Mouse (Mus musculus) heart, adult 2 months (tissue): ENCODE data around the gene Tmem53.

Experiments used
- CTCF ChIP-seq: fragments of 200-600 bp; IDR thresholded peaks from 2 replicates; pipeline ENCODE4 v1.8.1; 2022; ENCODE audit warnings: antibody characterized with exemption, mild to moderate bottlenecking, moderate library complexity
- POLR2A ChIP-seq: fragments of 200-500 bp; IDR thresholded peaks from 2 replicates; pipeline ENCODE4 v1.6.1; 2011; ENCODE audit warnings: mild to moderate bottlenecking, low read depth, low read length, control low read depth; ENCODE audit not compliant: insufficient read depth

DNA sequence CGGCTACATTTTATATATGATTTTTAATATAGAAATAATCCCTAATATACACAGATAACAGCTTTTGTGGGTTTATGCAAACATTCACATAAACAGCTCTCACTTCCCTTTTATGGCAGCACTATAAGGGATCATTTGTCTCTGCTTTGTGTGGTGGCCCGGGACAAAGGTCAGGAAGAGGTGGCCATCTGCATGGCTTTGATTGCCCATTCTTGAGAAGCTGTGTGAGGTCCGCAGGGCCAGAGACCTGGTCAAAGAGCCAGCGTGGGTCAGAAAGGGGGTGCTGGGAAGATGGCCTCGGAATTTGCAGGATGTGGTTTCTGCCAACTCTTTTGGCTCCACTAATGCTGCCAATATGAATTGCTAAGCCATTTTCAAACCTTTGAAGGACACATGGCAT lies 28.8 kb upstream of the Tmem53 start:
- TF ChIP-seq CTCF (no peak), POLR2A (no peak)
